Mouse (Mus musculus): ENCODE results near the gene Mcm2.

GRCm38 (mm10) chr6:88874868-88875508 is 23.6 kb downstream of the Mcm2 start, which contains the start of gene Podxl2:
- TF ChIP-seq GATA1 (IDR thresholded peaks at IDR 0.05; ENCODE audit: borderline replicate concordance, low read length) (no peak), FLI1 (IDR thresholded peaks at IDR 0.05; ENCODE audit: low read length) (no peak)
